8 mouse cellular contexts compared by ENCODE assay signal in genomic region chr2:5950305-5950704, GRCm38 (mm10). TPM values are rescaled to one million over a fixed set of nuclear protein-coding genes. Genes with fewer than 3 reads are reported as not detected.
DNase-seq lines count a peak whose midpoint lies in the region; ATAC-seq and TF ChIP-seq lines count a peak whose summit lies in the region.

No protein-coding gene starts in this region.

- no peaks in the 10 kb centered on the region for H3K9me3 ChIP-seq in forebrain, embryonic 15.5 days
- H3K9me3 ChIP-seq in lung, embryonic 16.5 days (ENCODE audit: control insufficient read depth, low read length) = no peaks in the 10 kb centered on the region

- H3K27me3 ChIP-seq in forebrain, embryonic 15.5 days = no peaks in the 10 kb centered on the region
- no peaks in the 10 kb centered on the region for H3K27me3 ChIP-seq in lung, embryonic 16.5 days (ENCODE audit: control insufficient read depth, insufficient read depth, low read depth, low read length)
- H3K27me3 ChIP-seq in small intestine, adult 2 months (ENCODE audit: control insufficient read depth, insufficient read depth, low read length) = no peaks in the 10 kb centered on the region

- no peaks in the 10 kb centered on the region for H3K36me3 ChIP-seq in forebrain, embryonic 15.5 days
- H3K36me3 ChIP-seq in lung, embryonic 16.5 days (ENCODE audit: control insufficient read depth, insufficient read depth, low read length) = no peaks in the 10 kb centered on the region
- H3K36me3 ChIP-seq in small intestine, adult 2 months (ENCODE audit: control insufficient read depth, insufficient read depth, low read length) = no peaks in the 10 kb centered on the region

- H3K27ac ChIP-seq in bone marrow macrophage, adult 2 months (ENCODE audit: insufficient read depth, low read depth, low read length) = no peak overlapping the region
- H3K27ac ChIP-seq in forebrain, embryonic 15.5 days (replicated peaks) = peak overlapping the region; percentile 88
- H3K27ac ChIP-seq in lung, embryonic 16.5 days (ENCODE audit: low read length) = peak overlapping the region; percentile 65
- H3K27ac ChIP-seq in small intestine, adult 2 months (ENCODE audit: insufficient read depth, low read depth, low read length) = peak overlapping the region; percentile 87

- peaks cover 7% of the 10 kb centered on the region; the same call in 1 of the 2 replicates for H3K4me1 ChIP-seq in bone marrow macrophage, adult 2 months (ENCODE audit: control insufficient read depth, insufficient read depth, low read length)
- peaks cover 14% of the 10 kb centered on the region for H3K4me1 ChIP-seq in forebrain, embryonic 15.5 days
- peaks cover 6% of the 10 kb centered on the region; the same call in 1 of the 2 replicates for H3K4me1 ChIP-seq in lung, embryonic 16.5 days (replicated peaks; ENCODE audit: control insufficient read depth, insufficient read depth, low read length)
- peaks cover 4% of the 10 kb centered on the region; the same call in 1 of the 2 replicates for H3K4me1 ChIP-seq in small intestine, adult 2 months (ENCODE audit: control insufficient read depth, insufficient read depth, insufficient read length, low read length)

- peak overlapping the region; percentile 75 for H3K4me2 ChIP-seq in forebrain, embryonic 15.5 days (replicated peaks)
- peak overlapping the region; percentile 76 for H3K4me2 ChIP-seq in lung, embryonic 16.5 days (ENCODE audit: low read depth, low read length)

- TF ChIP-seq POLR2A in bone marrow macrophage, adult 2 months (IDR thresholded peaks at IDR 0.05; ENCODE audit: borderline replicate concordance, low read depth, low read length) = no peak
- TF ChIP-seq POLR2A in small intestine, adult 2 months (IDR thresholded peaks at IDR 0.05; ENCODE audit: low read depth, low read length) = no peak

- H3K9ac ChIP-seq in forebrain, embryonic 15.5 days (replicated peaks) = peak overlapping the region; percentile 97
- peak overlapping the region; percentile 73 for H3K9ac ChIP-seq in lung, embryonic 16.5 days (ENCODE audit: low read length)

- no peak for ATAC-seq in forebrain, embryonic 15.5 days (replicated peaks)
- no peak for ATAC-seq in lung, embryonic 16.5 days (ENCODE audit: low read depth)

- DNase-seq in heart, adult 18-20 months = peak; percentile 7 to 25
- no peak for DNase-seq in heart, adult 8-10 months (ENCODE audit: low spot score)
- peak; percentile 48 for DNase-seq in kidney, adult 8-10 months
- no peak for DNase-seq in right cerebral cortex, postnatal 25 days

- WGBS in forebrain, embryonic 15.5 days = 4% methylated on average over 6 of the region's 6 CpGs
- WGBS in lung, embryonic 16.5 days = 3% methylated on average over 6 of the region's 6 CpGs
- WGBS in small intestine, adult 2 months = 3% methylated on average over 6 of the region's 6 CpGs

- no peak for TF ChIP-seq CTCF in bone marrow macrophage, adult 2 months (IDR thresholded peaks at IDR 0.05; ENCODE audit: low read depth, low read length)
- no peak for TF ChIP-seq CTCF in small intestine, adult 2 months (IDR thresholded peaks at IDR 0.05; ENCODE audit: extremely low read depth, insufficient read length, insufficient replicate concordance, low read depth, low read length)

- H3K4me3 ChIP-seq in bone marrow macrophage, adult 2 months (ENCODE audit: insufficient read depth, low read length) = peak overlapping the region; percentile 80
- peak overlapping the region; percentile 99 for H3K4me3 ChIP-seq in forebrain, embryonic 15.5 days
- peak overlapping the region; percentile 67 for H3K4me3 ChIP-seq in lung, embryonic 16.5 days (ENCODE audit: low read length)
- peak overlapping the region; percentile 73; the same call in 1 of the 2 replicates for H3K4me3 ChIP-seq in small intestine, adult 2 months (ENCODE audit: low read depth, low read length)

RNA-seq across cellular contexts. Expression of gene Upf2, which starts 1.0 kb away (rescaled TPM):
- total RNA-seq in heart, adult 18-20 months (2021) = 10 to 100 TPM; 19.4 to 20.5 TPM
- 10 to 100 TPM; 18.6 to 20.6 (median 19.1) TPM for total RNA-seq in heart, adult 8-10 months (2022)
- 19.6 and 22.4 TPM in 2 replicates for polyA plus RNA-seq in bone marrow macrophage, adult 2 months (2012; ENCODE audit: insufficient read depth, insufficient read length, missing spikeins)
- polyA plus RNA-seq in forebrain, embryonic 15.5 days (2015; fragmentation: Nextera tagmentation; extraction: Ambion mirVana) = 9.1 and 9.5 TPM in 2 replicates
- polyA plus RNA-seq in lung, embryonic 16.5 days (2015; fragmentation: Nextera tagmentation; extraction: Ambion mirVana) = 9.2 and 10.1 TPM in 2 replicates
- 0.57 and 1.2 TPM in 2 replicates for polyA plus RNA-seq in small intestine, adult 2 months (2012; rRNA removed)

RNA-seq across cellular contexts. Expression of gene Dhtkd1, which starts 7.7 kb away (rescaled TPM):
- 1 to 10 TPM; 4.2 to 5.1 TPM for total RNA-seq in heart, adult 18-20 months (2021)
- 1 to 10 TPM; 3.7 to 9.4 (median 4.0) TPM for total RNA-seq in heart, adult 8-10 months (2022)
- polyA plus RNA-seq in bone marrow macrophage, adult 2 months (2012; ENCODE audit: insufficient read depth, insufficient read length, missing spikeins) = 0.23 and 1.3 TPM in 2 replicates
- polyA plus RNA-seq in forebrain, embryonic 15.5 days (2015; fragmentation: Nextera tagmentation; extraction: Ambion mirVana) = 6.0 and 8.9 TPM in 2 replicates
- 1.9 and 3.5 TPM in 2 replicates for polyA plus RNA-seq in lung, embryonic 16.5 days (2015; fragmentation: Nextera tagmentation; extraction: Ambion mirVana)
- 0.13 and 0.83 TPM in 2 replicates for polyA plus RNA-seq in small intestine, adult 2 months (2012; rRNA removed)

RNA-seq across cellular contexts. Expression of gene Sec61a2, which starts 55.1 kb away (rescaled TPM):
- total RNA-seq in heart, adult 18-20 months (2021) = 10 to 100 TPM; 10.2 to 11.0 TPM
- 10 to 100 TPM; 11.9 to 14.3 (median 14.1) TPM for total RNA-seq in heart, adult 8-10 months (2022)
- polyA plus RNA-seq in bone marrow macrophage, adult 2 months (2012; ENCODE audit: insufficient read depth, insufficient read length, missing spikeins) = 20.8 and 24.5 TPM in 2 replicates
- 88.2 and 95.8 TPM in 2 replicates for polyA plus RNA-seq in forebrain, embryonic 15.5 days (2015; fragmentation: Nextera tagmentation; extraction: Ambion mirVana)
- polyA plus RNA-seq in lung, embryonic 16.5 days (2015; fragmentation: Nextera tagmentation; extraction: Ambion mirVana) = 65.9 and 68.1 TPM in 2 replicates
- polyA plus RNA-seq in small intestine, adult 2 months (2012; rRNA removed) = 4.7 and 10.7 TPM in 2 replicates

Comparison
In these comparisons a context has a peak if more than half of its experiments do, and no peak if none do; other contexts are left out.
1. DNase-seq: peak in heart, adult 18-20 months (2 of 2) and kidney, adult 8-10 months (2 of 2); none in heart, adult 8-10 months (single experiment) and right cerebral cortex, postnatal 25 days (single experiment).
2. Peak in every context shown above with its lines, with median percentiles within 50 percentile points of each other: H3K4me3 ChIP-seq.